Mouse (Mus musculus) retina, adult 2 months (tissue): ENCODE measurements at regions not wholly inside any gene's neighbourhood (a gene's known extent, or its start where the extent isn't known, plus 50 kb on each side); places are given as distances from the start of the nearest gene placed in this dataset.

Experiments used
- DNase-seq: peaks from one replicate; pipeline ENCODE4 v3.0.0-alpha.2; 2012; ENCODE audit warnings: low read depth, low spot score

GRCm38 (mm10) chr3:117520461-117520860 is 54.2 kb upstream of the Plppr5 start:
- no peak for DNase-seq

GRCm38 (mm10) chr3:117508090-117508489 is 66.5 kb upstream of the Plppr5 start:
- no peak for DNase-seq

GRCm38 (mm10) chr3:117506151-117506723 is 68.4 kb upstream of the Plppr5 start:
- no peak for DNase-seq

- DNase-seq, result no peak
Measured at GRCm38 (mm10) chr3:117501107-117501506, 73.5 kb upstream of the Plppr5 start.

- DNase-seq, result no peak
Measured at GRCm38 (mm10) chr3:117498138-117498897, 76.3 kb upstream of the Plppr5 start.

GRCm38 (mm10) chr3:117494118-117494517 is 80.5 kb upstream of the Plppr5 start:
- DNase-seq, result peak; percentile 8

GRCm38 (mm10) chr3:117487281-117488027 is 87.2 kb upstream of the Plppr5 start:
- DNase-seq, result no peak

- DNase-seq, result no peak
Measured at GRCm38 (mm10) chr3:117486351-117486750, 88.3 kb upstream of the Plppr5 start.

- no peak for DNase-seq
Measured at GRCm38 (mm10) chr3:117480131-117480530, 94.5 kb upstream of the Plppr5 start.

GRCm38 (mm10) chr3:117459507-117459906 is 98.8 kb upstream of the Plppr4 start:
- no peak for DNase-seq

GRCm38 (mm10) chr3:117450559-117450958 is 89.9 kb upstream of the Plppr4 start:
- no peak for DNase-seq

GRCm38 (mm10) chr3:117441887-117442286 is 81.2 kb upstream of the Plppr4 start:
- no peak for DNase-seq

GRCm38 (mm10) chr3:117440294-117440693 is 79.6 kb upstream of the Plppr4 start:
- no peak for DNase-seq

- DNase-seq, result peak; percentile 30
Measured at GRCm38 (mm10) chr3:117438473-117439114, 77.9 kb upstream of the Plppr4 start.

- DNase-seq, result no peak
Measured at GRCm38 (mm10) chr3:117424526-117424925, 63.9 kb upstream of the Plppr4 start.

GRCm38 (mm10) chr3:117412896-117413747 is 52.4 kb upstream of the Plppr4 start:
- no peak for DNase-seq
